Mouse (Mus musculus) testis, adult 2 months (tissue): ENCODE results near the gene Akt2.

Source experiments
- CTCF ChIP-seq: fragments of 200-500 bp; IDR thresholded peaks from 2 replicates; pipeline ENCODE4 v1.5.1; 2012; ENCODE audit warnings: low read depth, mild to moderate bottlenecking, inconsistent platforms, low read length, moderate library complexity; ENCODE audit not compliant: control insufficient read depth, insufficient read depth, insufficient replicate concordance
- POLR2A ChIP-seq: fragments of 200-500 bp; IDR thresholded peaks from 2 replicates; pipeline ENCODE4 v1.6.1; 2012; ENCODE audit warnings: low read depth, mild to moderate bottlenecking, inconsistent platforms, low read length, moderate library complexity; ENCODE audit not compliant: control insufficient read depth

DNA sequence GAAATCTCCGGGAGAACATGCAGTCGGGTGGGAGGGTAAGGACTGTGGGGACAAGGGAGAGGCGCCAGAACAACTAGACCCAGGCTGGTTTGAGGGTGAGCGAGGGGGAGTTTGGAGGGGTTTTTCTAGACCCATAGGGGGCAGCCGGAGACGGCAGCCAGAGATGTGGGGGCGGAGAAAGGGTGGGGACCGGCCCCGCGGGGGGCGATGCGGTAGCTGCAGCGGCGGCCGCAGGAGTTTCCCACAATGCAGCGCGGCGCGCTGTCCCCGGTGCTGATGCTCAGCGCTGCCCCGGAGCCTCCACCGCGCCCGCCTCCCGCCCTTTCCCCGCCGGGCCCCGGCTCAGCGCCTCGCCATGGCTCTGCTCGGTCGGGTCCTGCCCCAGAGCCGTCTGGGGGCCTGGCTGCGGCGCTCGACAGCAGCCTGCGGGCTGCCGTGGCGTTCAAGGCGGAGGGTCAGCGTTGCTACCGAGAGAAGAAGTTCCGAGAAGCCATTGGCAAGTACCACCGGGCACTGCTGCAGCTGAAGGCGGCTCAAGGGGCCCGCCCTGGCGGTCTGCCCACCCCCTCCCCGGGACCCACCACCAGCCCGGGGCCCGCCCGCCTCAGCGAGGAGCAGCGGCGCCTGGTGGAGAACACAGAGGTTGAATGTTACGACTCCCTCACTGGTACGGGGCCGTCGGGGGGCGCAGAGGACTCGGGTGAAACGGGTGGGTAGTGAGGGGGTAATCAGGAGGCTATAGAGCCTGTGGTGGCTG, 62.5 kb downstream of the Akt2 start, which contains the start of gene Ttc9b:
- no peak for TF ChIP-seq CTCF
- TF ChIP-seq POLR2A = no peak
